Mouse (Mus musculus): ENCODE data around the gene Marveld3.

Gene Marveld3

DNA sequence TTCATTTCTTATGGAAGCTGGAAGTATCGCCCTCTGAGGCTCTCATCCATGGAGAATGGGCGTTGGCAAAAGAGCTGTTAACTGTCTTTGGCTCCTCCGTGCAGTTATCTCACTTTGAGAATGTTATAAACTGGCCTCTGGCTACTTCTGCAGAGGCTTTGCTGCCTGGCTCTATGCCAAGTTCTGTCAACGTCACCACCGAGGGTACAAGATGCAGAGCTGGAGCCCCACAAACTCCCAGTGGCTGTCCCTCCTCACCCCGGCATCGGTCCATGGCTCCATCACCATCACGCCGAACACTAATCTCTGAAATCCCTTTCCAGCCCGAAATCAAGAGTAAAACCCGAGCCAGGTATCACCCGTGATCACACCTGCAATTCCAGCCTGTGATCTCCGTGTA is 1.4 kb upstream of the Marveld3 start:
- no peak for DNase-seq

DNA sequence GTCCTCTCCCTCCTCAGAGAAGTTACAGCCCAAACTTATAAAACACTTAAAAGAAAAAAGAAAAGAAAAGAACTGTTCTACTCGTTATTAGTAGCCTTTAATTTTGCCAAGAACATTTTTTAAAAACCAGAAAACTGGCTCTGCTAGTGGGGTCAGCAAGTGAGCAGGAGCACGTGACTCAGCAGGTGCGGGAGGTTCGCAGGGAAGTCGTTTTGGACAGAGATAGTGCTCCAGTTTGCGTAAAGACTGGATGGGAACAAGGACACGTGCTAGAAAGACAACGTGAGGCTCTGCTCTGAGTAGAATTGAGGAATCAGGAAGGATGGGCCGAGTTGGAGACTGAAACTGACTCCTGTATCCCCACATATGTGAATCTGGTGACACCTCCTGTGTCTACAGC is 893 bp upstream of the Marveld3 start:
- DNase-seq, result no peak

- DNase-seq, result no peak
Measured at GRCm38 (mm10) chr8:109959112-109959511, 2.9 kb downstream of the Marveld3 start.

GRCm38 (mm10) chr8:109958036-109958655 is 3.9 kb downstream of the Marveld3 start:
- no peak for DNase-seq

GRCm38 (mm10) chr8:109957167-109958028 is 4.6 kb downstream of the Marveld3 start:
- DNase-seq, result no peak

DNA sequence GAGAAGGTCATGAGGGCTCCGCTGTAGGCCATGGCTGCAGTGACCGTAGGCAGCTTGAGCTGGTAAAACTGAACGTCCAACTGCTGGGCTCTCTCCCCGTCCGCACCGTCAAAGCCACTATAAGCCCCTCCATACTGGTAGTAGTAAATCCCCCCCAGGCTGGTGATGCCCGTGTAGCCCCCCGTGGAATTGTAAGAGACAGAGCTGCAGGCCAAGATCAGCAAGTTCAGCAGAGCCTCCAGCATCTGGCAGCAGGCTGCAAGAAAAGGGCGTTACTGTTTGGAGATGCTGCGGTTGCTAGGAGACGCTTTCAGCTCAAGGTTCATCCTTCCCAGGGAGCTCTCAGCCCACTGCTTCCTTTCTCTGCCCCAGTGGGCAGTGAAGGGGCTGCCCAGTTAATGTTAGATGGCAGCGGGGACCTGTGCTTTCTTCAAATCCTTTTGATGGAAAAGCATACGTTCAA is 7.5 kb downstream of the Marveld3 start:
- DNase-seq, result no peak

GRCm38 (mm10) chr8:109952171-109952570 is 9.8 kb downstream of the Marveld3 start:
- no peak for DNase-seq

DNA sequence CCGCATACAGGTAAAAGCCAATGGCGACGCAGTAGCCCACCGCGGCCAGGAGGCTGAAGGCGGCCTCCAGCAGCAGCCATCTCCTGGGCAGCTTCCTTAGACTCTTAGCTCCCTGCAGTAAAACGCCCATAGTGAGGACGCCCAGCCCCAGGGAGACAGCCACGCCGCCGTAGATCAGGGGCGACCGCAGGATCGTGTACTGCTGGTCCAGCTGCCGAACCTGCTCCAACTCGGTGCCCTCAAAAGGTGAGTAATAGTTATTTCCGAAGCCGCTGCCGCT is 13.8 kb downstream of the Marveld3 start:
- peak in 1 of 2 experiments; percentile 43 for DNase-seq

GRCm38 (mm10) chr8:109947447-109948284 is 14.3 kb downstream of the Marveld3 start:
- DNase-seq, result peak; percentile 58 to 75

DNA sequence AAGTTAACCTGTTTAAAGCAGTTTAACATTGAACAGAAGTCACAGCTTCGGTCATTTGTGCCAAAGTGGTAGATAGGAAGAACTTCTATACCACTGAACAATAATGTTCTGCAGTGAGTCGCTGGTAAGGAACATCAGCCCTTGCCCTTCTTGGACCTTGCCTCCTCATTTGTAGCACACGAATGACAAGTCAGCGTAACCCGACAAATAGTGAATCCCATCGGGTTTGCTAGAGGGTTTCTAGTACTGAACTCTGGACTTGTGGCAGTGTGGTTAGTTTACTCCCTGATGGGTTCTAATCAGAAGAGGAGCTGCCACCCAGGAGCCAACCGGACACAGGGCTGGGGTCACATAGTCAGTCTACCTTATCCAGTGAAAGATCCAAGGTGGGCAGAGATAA is 15.7 kb downstream of the Marveld3 start:
- no peak for DNase-seq

DNA sequence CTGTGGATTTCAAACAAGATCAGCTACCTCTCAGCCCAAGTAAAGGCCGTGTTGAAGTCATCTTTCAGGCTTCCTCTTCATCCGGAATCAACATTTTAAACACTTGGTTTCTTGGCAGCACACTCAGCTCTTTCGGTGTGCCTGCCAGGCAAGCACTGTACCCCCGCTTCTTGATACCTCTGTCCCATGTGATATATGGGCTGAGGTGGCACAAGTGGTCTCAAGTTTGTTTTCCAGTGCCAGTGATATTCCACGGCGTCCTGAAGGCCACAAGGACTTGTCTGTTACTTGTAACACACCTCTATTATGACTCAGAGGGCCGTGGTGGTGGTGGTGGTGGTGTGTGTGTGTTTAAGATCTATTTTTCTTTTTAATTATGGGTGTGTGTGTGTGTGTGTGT is 16.3 kb downstream of the Marveld3 start:
- DNase-seq, result no peak

GRCm38 (mm10) chr8:109945153-109945632 is 16.8 kb downstream of the Marveld3 start:
- DNase-seq, result no peak

GRCm38 (mm10) chr8:109941606-109942360 is 20.2 kb downstream of the Marveld3 start:
- DNase-seq, result peak in 1 of 2 experiments; percentile 40

DNA sequence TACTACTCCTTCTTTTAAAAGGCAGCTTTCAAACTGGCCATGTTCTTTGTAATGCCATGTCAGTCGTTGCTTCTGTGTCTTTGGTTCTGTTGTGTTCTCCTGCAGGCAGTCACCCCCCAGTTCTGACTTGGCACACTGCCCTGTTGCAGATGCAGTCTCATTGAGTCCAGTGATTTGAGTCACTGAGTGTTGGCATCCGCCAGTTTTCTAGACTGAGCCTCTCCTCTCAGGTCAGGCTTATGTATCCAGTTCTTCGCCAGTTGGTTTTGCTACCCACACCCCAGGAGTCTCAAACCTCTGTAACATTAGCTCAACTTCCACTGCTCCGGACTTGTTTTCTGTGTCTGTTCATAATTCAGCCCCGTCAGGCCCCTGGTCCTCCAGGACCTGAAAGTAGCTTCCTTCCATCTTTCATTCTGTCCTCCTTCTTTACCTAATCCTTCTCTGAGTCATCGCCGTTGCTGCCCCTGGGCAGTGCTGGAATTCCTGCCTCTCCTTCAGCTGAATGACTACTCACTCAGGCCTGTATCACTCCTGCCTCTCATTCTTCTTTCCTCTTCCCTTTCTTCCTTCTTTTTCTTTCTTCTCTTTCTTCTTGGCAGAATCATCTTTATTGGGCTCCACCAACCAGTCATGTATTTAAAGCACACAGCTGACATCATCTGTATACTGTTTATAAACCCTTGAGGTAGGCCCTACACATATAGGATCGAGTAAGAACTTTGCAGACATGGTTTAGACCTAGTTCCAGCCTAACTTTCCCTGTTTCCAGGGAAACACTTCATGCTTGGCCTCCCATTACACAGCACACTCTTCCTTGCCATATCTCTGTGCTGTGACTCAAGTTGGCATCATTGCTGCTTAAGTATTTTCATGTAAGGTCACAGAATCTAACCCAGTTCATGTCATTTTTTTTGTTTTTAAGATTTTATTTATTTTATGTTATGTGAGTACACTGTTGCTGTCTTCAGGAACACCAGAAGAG is 41.3 kb downstream of the Marveld3 start:
- DNase-seq, result peak; percentile 27 to 61

GRCm38 (mm10) chr8:109917277-109917676 is 44.7 kb downstream of the Marveld3 start:
- DNase-seq, result peak; percentile 40 to 66

GRCm38 (mm10) chr8:109907376-109907775 is 54.6 kb downstream of the Marveld3 start:
- peak; percentile 19 to 52 for DNase-seq

DNA sequence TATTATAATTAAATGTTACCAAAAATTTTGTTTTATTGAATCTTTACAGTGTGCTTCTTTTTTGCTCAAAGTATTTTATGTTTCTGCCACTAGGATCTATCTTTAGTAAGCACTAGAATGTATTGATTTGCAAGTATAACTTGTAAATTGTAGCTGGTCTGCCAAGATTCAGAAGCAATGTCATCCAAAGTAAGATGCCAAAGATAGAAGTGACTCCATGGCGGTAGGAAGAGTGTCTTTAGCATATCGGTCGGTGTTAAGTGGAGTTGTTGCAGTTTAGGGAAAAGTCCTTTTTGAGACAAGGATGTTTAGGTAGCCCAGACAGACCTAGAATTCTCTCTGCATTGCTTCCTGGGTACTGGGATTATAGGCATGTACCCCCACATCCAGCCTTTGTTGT is 55.1 kb downstream of the Marveld3 start:
- no peak for DNase-seq

- no peak for DNase-seq
Measured at GRCm38 (mm10) chr8:109904928-109905668, 56.9 kb downstream of the Marveld3 start.

DNA sequence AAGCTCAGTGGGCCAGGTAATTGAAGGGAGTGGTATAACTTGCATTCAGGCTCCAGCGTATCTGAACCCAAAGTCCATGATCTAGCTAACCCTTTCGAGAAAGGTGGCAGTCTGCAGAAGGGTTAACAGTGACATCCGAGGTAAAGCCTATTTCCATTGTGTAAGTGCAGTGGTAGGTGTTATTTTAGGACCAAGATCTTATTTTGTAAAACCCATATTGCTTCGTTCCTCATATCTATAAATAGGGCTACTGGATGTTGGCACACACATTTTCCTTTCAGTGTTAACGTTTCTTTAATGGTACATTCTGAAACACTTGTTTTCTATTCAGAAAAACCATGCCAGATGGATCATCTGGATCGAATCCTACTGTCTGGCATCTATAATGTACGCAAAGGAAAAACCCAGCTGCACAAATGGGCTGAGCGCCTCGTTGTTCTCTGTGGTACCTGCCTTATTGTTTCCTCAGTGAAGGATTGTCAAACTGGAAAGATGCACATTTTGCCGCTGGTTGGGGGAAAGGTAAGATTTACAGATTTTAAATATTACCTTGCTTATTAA is 58.0 kb downstream of the Marveld3 start:
- peak in 1 of 2 experiments; percentile 14 for DNase-seq

DNA sequence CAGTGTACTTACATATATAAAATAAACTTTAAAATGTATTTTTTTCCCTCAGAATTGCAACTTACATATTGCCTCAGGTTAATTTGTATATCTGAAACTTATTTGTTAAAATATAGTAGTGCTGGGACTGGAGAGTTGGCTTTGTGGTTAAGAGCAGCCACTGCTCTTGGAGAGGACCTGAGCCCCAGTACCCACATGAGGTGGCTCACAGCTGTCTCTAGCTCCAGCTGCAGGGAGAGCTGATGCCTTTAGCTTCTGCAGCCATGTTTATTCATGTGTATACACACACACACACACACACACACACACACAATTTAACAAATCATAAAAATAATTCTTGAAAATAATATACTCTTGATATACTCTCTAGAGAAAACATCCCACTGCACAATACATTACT is 59.6 kb downstream of the Marveld3 start:
- DNase-seq, result no peak

Measured in cerebellum, postnatal 25 days (tissue).